Mouse (Mus musculus): ENCODE results near the gene Vps26c. TPM values are rescaled to one million over a fixed set of nuclear protein-coding genes. Genes with fewer than 3 reads are reported as not detected.

Gene Vps26c
- polyA plus RNA-seq, 1 experiment from 2014 or later: 56.6 TPM

Other genes starting within 250 kb of the Vps26c start
- gene Hlcs, start 213.3 kb downstream of the Vps26c start, polyA plus RNA-seq (2014; fragmentation: Nextera tagmentation; extraction: Ambion mirVana): 6.8 and 8.2 TPM in 2 replicates
- gene Ripply3, start 198.4 kb downstream of the Vps26c start, polyA plus RNA-seq (2014; fragmentation: Nextera tagmentation; extraction: Ambion mirVana): 4.9 and 6.9 TPM in 2 replicates
- gene Ttc3, start 156.2 kb downstream of the Vps26c start, polyA plus RNA-seq (2014; fragmentation: Nextera tagmentation; extraction: Ambion mirVana): 270 and 324 TPM in 2 replicates
- gene Pigp, start 155.0 kb downstream of the Vps26c start, polyA plus RNA-seq (2014; fragmentation: Nextera tagmentation; extraction: Ambion mirVana): 125 and 131 TPM in 2 replicates
- gene Dyrk1a, start 43.2 kb upstream of the Vps26c start, polyA plus RNA-seq (2014; fragmentation: Nextera tagmentation; extraction: Ambion mirVana): 11.2 and 12.1 TPM in 2 replicates

Measured in embryonic facial prominence, embryonic 14.5 days (tissue).